Mouse (Mus musculus): Measurements from ENCODE around the gene Lrpap1. TPM values are rescaled to one million over a fixed set of nuclear protein-coding genes. Genes with fewer than 3 reads are reported as not detected.

The Lrpap1 gene
- total and polyA plus RNA-seq, 3 experiments, result 22.9 to 43.7 (median 39.6) TPM

DNA sequence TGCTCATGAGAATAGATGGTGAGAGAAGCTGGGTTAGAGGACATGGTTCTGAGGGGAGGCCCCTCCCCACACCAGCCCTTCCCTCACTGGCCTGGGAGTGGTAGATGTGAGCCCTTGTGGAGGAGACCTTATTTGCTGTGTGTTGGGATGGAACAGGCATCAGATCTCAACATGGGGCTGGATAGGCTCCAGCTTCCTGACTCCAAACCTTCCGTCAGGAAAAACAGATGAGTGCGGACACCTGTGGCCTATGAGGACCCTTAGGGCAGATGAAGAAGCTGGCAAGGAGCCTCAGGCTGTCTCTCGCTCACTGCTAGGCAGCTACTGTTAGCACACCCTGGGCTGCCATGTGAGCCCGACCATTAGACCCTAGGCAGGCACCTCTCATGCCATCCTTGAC is 27.9 kb upstream of the Lrpap1 start:
- H3K9ac ChIP-seq (ENCODE audit: insufficient read depth, low read depth), result no peak overlapping the region
- no peak overlapping the region for H3K4me3 ChIP-seq (replicated peaks in 1 of 3; ENCODE audit: low read depth in 2 of 3, low read length in 2 of 3, poor library complexity in 1 of 3)
- no peaks in the 10 kb centered on the region; a peak in 1 of 4 replicates for H3K4me1 ChIP-seq (ENCODE audit: control insufficient read depth in 1 of 2, insufficient read depth in 2 of 2)
- TF ChIP-seq TBP (conservative IDR thresholded peaks at IDR 0.05; ENCODE audit: low read depth, low read length) (no peak), PAX5 (IDR thresholded peaks at IDR 0.05; ENCODE audit: low read length) (no peak), TCF12 (IDR thresholded peaks at IDR 0.05; ENCODE audit: low read depth, low read length) (no peak), SIN3A (IDR thresholded peaks at IDR 0.05; ENCODE audit: low read length) (no peak), NELFE (IDR thresholded peaks at IDR 0.05; ENCODE audit: low read depth, low read length) (no peak)
- dilution Hi-C loops (cut with MboI; ENCODE audit: extremely low pct_ligation_motif_present, extremely low pct_unique_long_range_greater_than_20kb, low sequenced_read_pairs), result no loop called here
- peaks cover 16% of the 10 kb centered on the region for H3K9me3 ChIP-seq (replicated peaks; ENCODE audit: low read length)
- peaks cover 66% of the 10 kb centered on the region for H3K27me3 ChIP-seq (replicated peaks)
- H3K27ac ChIP-seq (ENCODE audit: insufficient read depth, low read depth), result no peak overlapping the region
- no peak for DNase-seq (ENCODE audit: extremely low read depth)
- H3K79me2 ChIP-seq (replicated peaks; ENCODE audit: control insufficient read depth, extremely low read depth, insufficient read depth, poor library complexity, severe bottlenecking), result no peaks in the 10 kb centered on the region
- no peaks in the 10 kb centered on the region for H3K36me3 ChIP-seq (replicated peaks in 1 of 2; ENCODE audit: control insufficient read depth in 1 of 2, insufficient read depth in 1 of 2, low read length in 1 of 2)
- H3K4me2 ChIP-seq (ENCODE audit: insufficient read depth, low read depth, poor library complexity, severe bottlenecking), result no peak overlapping the region
- in situ Hi-C loops (cut with MboI; ENCODE audit: low pct_ligation_motif_present, low pct_unique_long_range_greater_than_20kb, low sequenced_read_pairs), result no loop called here

DNA sequence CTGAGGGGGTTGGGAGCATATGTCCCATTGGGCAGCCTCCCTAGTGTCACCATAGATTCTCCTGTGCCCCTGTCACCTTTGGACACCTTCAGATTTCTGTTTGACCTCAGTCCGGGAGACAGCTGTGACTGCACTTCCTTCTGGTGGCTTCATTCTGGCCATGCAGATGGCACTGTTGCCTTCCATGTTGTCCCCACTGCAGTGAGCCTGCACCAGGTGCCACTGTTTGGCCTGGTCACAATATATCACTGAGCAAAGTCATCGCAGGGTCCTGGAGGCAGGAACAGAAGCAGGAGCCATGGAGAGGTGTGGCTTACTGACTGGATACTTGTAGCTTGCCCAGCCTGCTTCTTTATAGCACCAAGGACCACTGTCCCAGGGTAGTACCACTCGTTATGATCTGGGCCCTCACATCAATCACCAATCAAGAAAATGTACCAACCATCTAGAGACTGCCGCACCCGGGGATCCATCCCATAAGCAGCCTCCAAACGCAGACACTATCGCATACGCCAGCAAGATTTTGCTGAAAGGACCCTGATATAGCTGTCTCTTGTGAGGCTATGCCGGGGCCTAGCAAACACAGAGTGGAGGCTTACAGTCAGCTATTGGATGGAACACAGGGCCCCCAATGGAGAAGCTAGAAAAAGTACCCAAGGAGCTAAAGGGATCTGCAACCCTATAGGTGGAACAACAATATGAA is 26.9 kb upstream of the Lrpap1 start:
- no peak for DNase-seq (ENCODE audit: extremely low read depth)
- Histone ChIP-seq H3K4me1 (ENCODE audit: control insufficient read depth in 1 of 2, insufficient read depth in 2 of 2) (no peaks in the 10 kb centered on the region; a peak in 1 of 4 replicates), H3K9me3 (replicated peaks; ENCODE audit: low read length) (peaks cover 16% of the 10 kb centered on the region), H3K4me2 (ENCODE audit: insufficient read depth, low read depth, poor library complexity, severe bottlenecking) (no peak overlapping the region), H3K36me3 (replicated peaks in 1 of 2; ENCODE audit: control insufficient read depth in 1 of 2, insufficient read depth in 1 of 2, low read length in 1 of 2) (no peaks in the 10 kb centered on the region), H3K9ac (ENCODE audit: insufficient read depth, low read depth) (no peak overlapping the region), H3K4me3 (replicated peaks in 1 of 3; ENCODE audit: low read depth in 2 of 3, low read length in 2 of 3, poor library complexity in 1 of 3) (no peak overlapping the region), H3K27ac (ENCODE audit: insufficient read depth, low read depth) (no peak overlapping the region), H3K27me3 (replicated peaks) (peaks cover 63% of the 10 kb centered on the region), H3K79me2 (replicated peaks; ENCODE audit: control insufficient read depth, extremely low read depth, insufficient read depth, poor library complexity, severe bottlenecking) (no peaks in the 10 kb centered on the region)
- in situ Hi-C loops (cut with MboI; ENCODE audit: low pct_ligation_motif_present, low pct_unique_long_range_greater_than_20kb, low sequenced_read_pairs), result no loop called here
- dilution Hi-C loops (cut with MboI; ENCODE audit: extremely low pct_ligation_motif_present, extremely low pct_unique_long_range_greater_than_20kb, low sequenced_read_pairs), result no loop called here
- TF ChIP-seq POLR2A (IDR thresholded peaks at IDR 0.05; ENCODE audit: low read depth, low read length) (no peak), EP300 (IDR thresholded peaks at IDR 0.05; ENCODE audit: low read length) (no peak), ZC3H11A (IDR thresholded peaks at IDR 0.05; ENCODE audit: low read depth, low read length) (no peak), JUN (IDR thresholded peaks at IDR 0.05; ENCODE audit: insufficient read depth, low read depth, low read length) (no peak), TBP (conservative IDR thresholded peaks at IDR 0.05; ENCODE audit: low read depth, low read length) (no peak), PAX5 (IDR thresholded peaks at IDR 0.05; ENCODE audit: low read length) (no peak), GABPA (IDR thresholded peaks at IDR 0.05; ENCODE audit: insufficient replicate concordance, low read depth, low read length) (no peak), MAZ (IDR thresholded peaks at IDR 0.05; ENCODE audit: low read depth, low read length) (no peak), ELF1 (IDR thresholded peaks at IDR 0.05; ENCODE audit: low read depth, low read length) (no peak)

DNA sequence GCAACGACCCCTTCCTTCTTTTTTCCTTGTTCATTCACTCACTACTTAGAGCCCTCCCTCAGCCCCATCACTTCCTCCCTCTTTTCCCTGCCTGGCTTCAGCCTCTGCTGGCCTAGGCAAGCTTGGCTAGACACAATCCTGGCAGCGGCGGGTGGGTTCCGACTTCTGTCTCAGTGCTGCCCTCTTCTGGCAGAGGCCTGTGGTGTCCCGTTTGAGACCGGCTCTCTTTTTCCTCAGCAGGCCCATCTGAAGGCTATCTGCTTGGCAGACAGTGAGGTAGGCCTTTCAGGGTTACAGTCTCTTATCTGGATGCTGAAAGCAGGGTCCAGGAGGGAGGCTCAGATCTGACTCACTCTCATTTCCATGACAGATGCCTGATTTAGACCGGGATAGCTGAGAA is 26.2 kb upstream of the Lrpap1 start:
- in situ Hi-C loops (cut with MboI; ENCODE audit: low pct_ligation_motif_present, low pct_unique_long_range_greater_than_20kb, low sequenced_read_pairs) (no loop called here), dilution Hi-C loops (cut with MboI; ENCODE audit: extremely low pct_ligation_motif_present, extremely low pct_unique_long_range_greater_than_20kb, low sequenced_read_pairs) (no loop called here)
- Histone ChIP-seq H3K4me2 (ENCODE audit: insufficient read depth, low read depth, poor library complexity, severe bottlenecking) (no peak overlapping the region), H3K79me2 (replicated peaks; ENCODE audit: control insufficient read depth, extremely low read depth, insufficient read depth, poor library complexity, severe bottlenecking) (no peaks in the 10 kb centered on the region), H3K9me3 (replicated peaks; ENCODE audit: low read length) (peaks cover 16% of the 10 kb centered on the region), H3K9ac (ENCODE audit: insufficient read depth, low read depth) (no peak overlapping the region), H3K27me3 (replicated peaks) (peaks cover 67% of the 10 kb centered on the region), H3K36me3 (replicated peaks in 1 of 2; ENCODE audit: control insufficient read depth in 1 of 2, insufficient read depth in 1 of 2, low read length in 1 of 2) (no peaks in the 10 kb centered on the region), H3K4me1 (ENCODE audit: control insufficient read depth in 1 of 2, insufficient read depth in 2 of 2) (no peaks in the 10 kb centered on the region), H3K27ac (ENCODE audit: insufficient read depth, low read depth) (no peak overlapping the region), H3K4me3 (replicated peaks in 1 of 3; ENCODE audit: low read depth in 2 of 3, low read length in 2 of 3, poor library complexity in 1 of 3) (no peak overlapping the region)
- TF ChIP-seq RAD21 (IDR thresholded peaks at IDR 0.05; ENCODE audit: low read depth, low read length) (peak; percentile 41), MYC (IDR thresholded peaks at IDR 0.05; ENCODE audit: low read depth, low read length) (no peak), ZC3H11A (IDR thresholded peaks at IDR 0.05; ENCODE audit: low read depth, low read length) (no peak), POLR2A (IDR thresholded peaks at IDR 0.05; ENCODE audit: low read depth, low read length) (no peak), MEF2A (IDR thresholded peaks at IDR 0.05; ENCODE audit: borderline replicate concordance, low read depth, low read length) (no peak), CTCF (conservative IDR thresholded peaks at IDR 0.05 in 1 of 2, IDR thresholded peaks at IDR 0.05 in 1 of 2; ENCODE audit: low read depth in 2 of 2, low read length in 2 of 2) (peak; percentile 54 to 73), E2F4 (IDR thresholded peaks at IDR 0.05; ENCODE audit: insufficient replicate concordance, low read depth, low read length) (no peak), JUND (conservative IDR thresholded peaks at IDR 0.05; ENCODE audit: low read depth, low read length) (no peak), POLR2AphosphoS2 (IDR thresholded peaks at IDR 0.05; ENCODE audit: low read depth, low read length) (no peak), JUN (IDR thresholded peaks at IDR 0.05; ENCODE audit: insufficient read depth, low read depth, low read length) (no peak), SMC3 (IDR thresholded peaks at IDR 0.05; ENCODE audit: low read depth, low read length) (peak; percentile 69), NELFE (IDR thresholded peaks at IDR 0.05; ENCODE audit: low read depth, low read length) (no peak), HCFC1 (IDR thresholded peaks at IDR 0.05; ENCODE audit: low read depth, low read length) (no peak), ZMIZ1 (IDR thresholded peaks at IDR 0.05; ENCODE audit: low read depth, low read length) (no peak), GABPA (IDR thresholded peaks at IDR 0.05; ENCODE audit: insufficient replicate concordance, low read depth, low read length) (no peak)
- DNase-seq (ENCODE audit: extremely low read depth), result peak; percentile 68
